Mouse (Mus musculus) thymus, adult 2 months (tissue): Measurements from ENCODE around the gene Ear6. TPM values are rescaled to one million over a fixed set of nuclear protein-coding genes. Genes with fewer than 3 reads are reported as not detected.
"Not testable (repeated sequence)": the region's sequence is repeated elsewhere in the genome, so short reads cannot be mapped to it uniquely, and the experiment has no call there.

Experiments
- DNase-seq: peaks from one replicate; pipeline ENCODE4 v3.0.0; 2021
- H3K27ac ChIP-seq: fragments of 200-500 bp; 2 replicates; pipeline ENCODE4 v1.5.1; 2012; ENCODE audit warnings: low read length, control low read depth; ENCODE audit not compliant: control insufficient read depth, insufficient read depth
- H3K27me3 ChIP-seq: fragments of 200-500 bp; 2 replicates; pipeline ENCODE4 v1.6.1; 2012; ENCODE audit warnings: mild to moderate bottlenecking, low read length, moderate library complexity, mixed read lengths; ENCODE audit not compliant: control insufficient read depth, insufficient read depth
- H3K36me3 ChIP-seq: fragments of 200-500 bp; 2 replicates; pipeline ENCODE4 v1.6.1; 2012; ENCODE audit warnings: mild to moderate bottlenecking, low read length, moderate library complexity; ENCODE audit not compliant: control insufficient read depth, insufficient read depth
- H3K4me1 ChIP-seq: fragments of 200-500 bp; replicated peaks from 2 replicates; pipeline ENCODE4 v1.6.1; 2012; ENCODE audit warnings: low read length; ENCODE audit not compliant: control insufficient read depth, insufficient read depth
- H3K4me3 ChIP-seq: fragments of 200-500 bp; 2 replicates; pipeline ENCODE4 v1.5.1; 2012; ENCODE audit warnings: mild to moderate bottlenecking, low read length, control low read depth, moderate library complexity; ENCODE audit not compliant: control insufficient read depth, insufficient read depth
- CTCF ChIP-seq: fragments of 200-500 bp; IDR thresholded peaks from 2 replicates; pipeline ENCODE4 v1.5.1; 2012; ENCODE audit warnings: mild to moderate bottlenecking, control low read depth, low read length, moderate library complexity, borderline replicate concordance; ENCODE audit not compliant: control insufficient read depth, poor library complexity, insufficient read depth; ENCODE audit errors: extremely low read depth
- POLR2A ChIP-seq: fragments of 200-500 bp; IDR thresholded peaks from 2 replicates; pipeline ENCODE4 v1.6.1; 2012; ENCODE audit warnings: mild to moderate bottlenecking, low read length, control low read depth, moderate library complexity; ENCODE audit not compliant: control insufficient read depth, poor library complexity, insufficient read depth; ENCODE audit errors: extremely low read depth
- WGBS: fragments of 180-500 bp; shearing (Covaris S2); methylation state at CpG from one replicate; pipeline ENCODE4 v1.1.7; 2018; 5-methylcytosine and 5-hydroxymethylcytosine counted together
- polyA plus RNA-seq: library from polyadenylated mRNA; depleted of rRNA; stranded (reverse); fragments of >200 nt; gene quantifications from 2 replicates; pipeline ENCODE4 v1.2.3, GENCODE M21; 2012

The Ear6 gene
- polyA plus RNA-seq, 1 experiment: 1.8 TPM

- Histone ChIP-seq H3K27ac (no peak overlapping the region), H3K36me3 (no peaks in the 10 kb centered on the region), H3K4me1 (no peaks in the 10 kb centered on the region), H3K4me3 (no peak overlapping the region), H3K27me3 (no peaks in the 10 kb centered on the region)
- no peak for DNase-seq
- TF ChIP-seq CTCF (no peak), POLR2A (no peak)
Observed at GRCm38 (mm10) chr14:51843882-51844281, 9.6 kb upstream of the Ear6 start.

- no peak for DNase-seq
- no peaks in the 10 kb centered on the region for H3K27me3 ChIP-seq
- TF ChIP-seq CTCF (no peak), POLR2A (no peak)
- H3K27ac ChIP-seq: no peak overlapping the region
- 86% methylated on average over 3 of the region's 3 CpGs for WGBS
- no peaks in the 10 kb centered on the region for H3K4me1 ChIP-seq
- H3K4me3 ChIP-seq: no peak overlapping the region
- H3K36me3 ChIP-seq: no peaks in the 10 kb centered on the region
Observed at GRCm38 (mm10) chr14:51846566-51846965, 6.9 kb upstream of the Ear6 start.

- not testable (repeated sequence) for H3K36me3 ChIP-seq, H3K27ac ChIP-seq, H3K4me1 ChIP-seq, DNase-seq, H3K27me3 ChIP-seq, H3K4me3 ChIP-seq
- WGBS: 51% methylated on average over 3 of the region's 3 CpGs
Observed at GRCm38 (mm10) chr14:51851006-51851405, 2.5 kb upstream of the Ear6 start.

GRCm38 (mm10) chr14:51855280-51855679 is 1.8 kb downstream of the Ear6 start:
- WGBS: 61% methylated on average over 7 of the region's 7 CpGs
- not testable (repeated sequence) for H3K27me3 ChIP-seq, H3K36me3 ChIP-seq, H3K4me1 ChIP-seq, H3K27ac ChIP-seq, H3K4me3 ChIP-seq, DNase-seq

- not testable (repeated sequence) for H3K4me1 ChIP-seq, H3K4me3 ChIP-seq, H3K27ac ChIP-seq, H3K36me3 ChIP-seq, H3K27me3 ChIP-seq, DNase-seq
- 26% methylated on average over 1 of the region's 1 CpGs for whole genome bisulfite sequencing
Observed at GRCm38 (mm10) chr14:51863603-51864002, 10.1 kb downstream of the Ear6 start.

- H3K4me3 ChIP-seq: no peak overlapping the region
Observed at GRCm38 (mm10) chr14:51870756-51871155, 17.3 kb downstream of the Ear6 start.

GRCm38 (mm10) chr14:51871741-51872140 is 18.2 kb downstream of the Ear6 start:
- Histone ChIP-seq H3K27ac (no peak overlapping the region), H3K36me3 (no peaks in the 10 kb centered on the region), H3K27me3 (no peaks in the 10 kb centered on the region), H3K4me3 (no peak overlapping the region), H3K4me1 (no peaks in the 10 kb centered on the region)
- 84% methylated on average over 9 of the region's 9 CpGs for WGBS
- no peak for DNase-seq
- TF ChIP-seq POLR2A (no peak), CTCF (no peak)

More at GRCm38 (mm10) chr14:51870756-51871155, 17.3 kb downstream of the Ear6 start:
- H3K27me3 ChIP-seq: no peaks in the 10 kb centered on the region
- DNase-seq: no peak
- no peaks in the 10 kb centered on the region for H3K4me1 ChIP-seq
- H3K36me3 ChIP-seq: no peaks in the 10 kb centered on the region
- no peak overlapping the region for H3K27ac ChIP-seq
- TF ChIP-seq CTCF (no peak), POLR2A (no peak)
- 71% methylated on average over 2 of the region's 2 CpGs for WGBS

- Histone ChIP-seq H3K27me3 (no peaks in the 10 kb centered on the region), H3K27ac (no peak overlapping the region), H3K4me1 (no peaks in the 10 kb centered on the region), H3K4me3 (no peak overlapping the region), H3K36me3 (no peaks in the 10 kb centered on the region)
- WGBS: 85% methylated on average over 3 of the region's 3 CpGs
- DNase-seq: no peak
- TF ChIP-seq CTCF (no peak), POLR2A (no peak)
Observed at GRCm38 (mm10) chr14:51877517-51877916, 24.0 kb downstream of the Ear6 start.
